Mouse (Mus musculus): ENCODE data around the gene Gm19935.

Gene Gm19935

DNA sequence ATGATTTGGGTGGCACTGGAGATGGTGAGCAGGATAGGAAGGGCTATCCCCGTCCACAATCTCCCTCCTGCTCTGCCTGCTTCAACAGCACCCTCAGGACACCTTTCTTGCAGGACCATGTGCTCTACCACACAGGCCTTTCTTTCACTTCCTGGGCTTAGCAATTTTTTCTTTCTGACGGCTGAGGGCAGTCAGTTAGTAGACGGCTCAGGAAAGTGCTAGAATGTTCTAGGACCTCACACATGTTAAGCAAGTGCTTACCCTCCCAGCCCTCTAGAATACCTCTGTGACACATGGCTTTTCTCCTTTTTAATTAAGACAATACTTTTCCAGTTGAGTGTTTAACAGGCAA is 17.1 kb upstream of the Gm19935 start:
- TF ChIP-seq POU5F1 (IDR thresholded peaks at IDR 0.05; ENCODE audit: borderline replicate concordance, low read length) (no peak), NANOG (IDR thresholded peaks at IDR 0.05; ENCODE audit: borderline replicate concordance, low read length) (no peak), CTCF (conservative IDR thresholded peaks at IDR 0.05; ENCODE audit: low read length) (no peak)
- no peaks in the 10 kb centered on the region for H3K9me3 ChIP-seq (ENCODE audit: low read length)
- H3K27me3 ChIP-seq (ENCODE audit: insufficient read depth, low read length), result no peaks in the 10 kb centered on the region
- H3K4me3 ChIP-seq (replicated peaks; ENCODE audit: low read length), result 0 out of 2 replicates have a peak overlapping the region, but pooled peaks have one; percentile 23
- no peaks in the 10 kb centered on the region for H3K36me3 ChIP-seq (ENCODE audit: insufficient read depth, low read length)
- H3K4me1 ChIP-seq (replicated peaks; ENCODE audit: low read depth, low read length), result peaks cover 56% of the 10 kb centered on the region

DNA sequence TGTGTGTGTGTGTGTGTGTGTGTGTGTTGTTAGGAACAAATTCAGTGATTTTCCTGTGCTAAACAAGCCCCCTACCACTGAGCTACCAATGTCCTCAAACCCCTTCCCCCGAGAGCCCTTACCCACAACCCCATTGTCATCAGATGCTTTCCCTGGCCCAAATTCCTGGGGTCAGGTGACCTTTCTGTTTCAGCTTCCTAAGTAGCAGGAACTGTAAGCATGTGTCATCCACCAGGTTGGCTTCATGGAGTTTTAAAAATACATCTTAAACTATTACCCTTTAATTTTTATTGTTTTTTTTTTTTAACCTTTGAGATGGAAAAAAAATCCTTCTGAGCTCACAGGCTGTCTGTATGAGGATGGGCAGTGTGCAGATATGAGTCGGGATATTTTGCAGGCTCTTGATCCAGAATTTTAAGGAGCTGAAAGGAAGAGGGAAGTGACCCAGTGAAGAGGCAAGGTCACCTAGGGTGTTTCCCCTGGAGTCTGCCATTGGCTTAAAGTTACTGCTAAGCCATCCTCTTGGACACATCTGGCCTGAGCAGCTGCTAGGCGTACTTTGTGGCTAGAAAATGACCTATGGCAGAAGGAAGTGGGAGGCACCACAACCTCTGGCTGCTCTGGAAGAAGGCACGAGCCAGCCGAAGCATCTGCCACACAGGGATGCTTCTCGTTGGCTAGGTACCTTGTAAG is 16.6 kb upstream of the Gm19935 start:
- H3K27me3 ChIP-seq (ENCODE audit: insufficient read depth, low read length), result no peaks in the 10 kb centered on the region
- H3K9me3 ChIP-seq (ENCODE audit: low read length), result no peaks in the 10 kb centered on the region
- no peaks in the 10 kb centered on the region for H3K36me3 ChIP-seq (ENCODE audit: insufficient read depth, low read length)
- TF ChIP-seq POU5F1 (IDR thresholded peaks at IDR 0.05; ENCODE audit: borderline replicate concordance, low read length) (no peak), NANOG (IDR thresholded peaks at IDR 0.05; ENCODE audit: borderline replicate concordance, low read length) (no peak), CTCF (conservative IDR thresholded peaks at IDR 0.05; ENCODE audit: low read length) (no peak)
- peaks cover 57% of the 10 kb centered on the region for H3K4me1 ChIP-seq (replicated peaks; ENCODE audit: low read depth, low read length)
- H3K4me3 ChIP-seq (replicated peaks; ENCODE audit: low read length), result 0 out of 2 replicates have a peak overlapping the region, but pooled peaks have one; percentile 23

DNA sequence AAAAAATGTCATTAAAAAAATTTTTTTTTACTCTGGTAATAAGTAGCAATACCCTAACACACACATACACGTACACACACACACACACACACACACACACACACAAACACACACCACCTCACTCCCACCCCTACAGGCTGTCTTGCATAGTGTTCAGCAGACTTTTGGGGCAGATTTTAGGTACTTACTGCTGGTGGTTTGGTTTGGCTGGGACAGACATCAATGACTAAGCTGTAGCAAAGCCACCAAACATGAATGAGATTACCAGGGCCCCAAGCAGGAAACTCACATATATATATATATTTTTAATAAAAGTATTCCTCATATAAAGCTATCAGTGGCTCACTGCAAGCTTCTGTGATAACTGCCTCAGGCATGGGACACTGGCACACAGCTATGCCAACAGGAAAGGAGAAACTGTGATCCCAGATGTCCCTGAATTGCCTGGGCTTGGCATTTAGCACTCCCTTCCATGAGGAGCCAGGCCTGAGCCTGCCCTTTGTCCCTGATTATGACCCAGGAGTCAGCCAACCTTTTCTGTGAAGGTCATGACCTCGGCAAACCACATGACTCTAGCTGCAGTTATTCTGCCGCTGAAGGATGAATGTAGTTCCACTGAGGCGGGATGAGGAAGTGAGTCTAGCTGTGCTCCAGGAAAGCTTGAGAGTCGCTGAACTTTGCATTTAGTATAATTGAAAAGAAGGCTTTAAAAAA is 15.5 kb upstream of the Gm19935 start:
- H3K4me3 ChIP-seq (replicated peaks; ENCODE audit: low read length), result no peak overlapping the region
- no peaks in the 10 kb centered on the region for H3K9me3 ChIP-seq (ENCODE audit: low read length)
- no peak for TF ChIP-seq CTCF (conservative IDR thresholded peaks at IDR 0.05; ENCODE audit: low read length)
- TF ChIP-seq POU5F1 (IDR thresholded peaks at IDR 0.05; ENCODE audit: borderline replicate concordance, low read length), result no peak
- TF ChIP-seq NANOG (IDR thresholded peaks at IDR 0.05; ENCODE audit: borderline replicate concordance, low read length), result no peak
- peaks cover 58% of the 10 kb centered on the region for H3K4me1 ChIP-seq (replicated peaks; ENCODE audit: low read depth, low read length)
- no peaks in the 10 kb centered on the region for H3K27me3 ChIP-seq (ENCODE audit: insufficient read depth, low read length)
- H3K36me3 ChIP-seq (ENCODE audit: insufficient read depth, low read length), result no peaks in the 10 kb centered on the region

DNA sequence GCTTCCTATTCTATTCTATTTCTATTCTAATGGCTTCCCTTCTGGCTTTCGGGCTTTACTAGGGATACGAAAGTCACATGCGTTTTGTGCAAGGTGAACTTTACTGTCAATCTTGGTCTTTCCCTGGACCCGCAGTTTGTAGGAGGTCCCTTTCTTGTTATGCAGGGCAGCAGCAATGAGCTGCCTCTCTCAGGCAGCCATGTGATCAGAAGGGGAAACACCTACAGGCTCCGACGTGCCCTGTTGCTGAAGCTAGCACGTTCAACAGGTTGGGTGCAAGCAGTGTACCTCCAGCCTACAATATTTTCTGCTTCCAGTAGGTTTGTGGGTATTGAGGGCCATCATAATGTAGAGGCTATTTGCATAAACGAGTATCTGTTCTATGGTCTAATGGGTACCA is 13.8 kb upstream of the Gm19935 start:
- H3K9me3 ChIP-seq (ENCODE audit: low read length), result no peaks in the 10 kb centered on the region
- no peak overlapping the region for H3K4me3 ChIP-seq (replicated peaks; ENCODE audit: low read length)
- no peaks in the 10 kb centered on the region for H3K36me3 ChIP-seq (ENCODE audit: insufficient read depth, low read length)
- H3K4me1 ChIP-seq (replicated peaks; ENCODE audit: low read depth, low read length), result peaks cover 69% of the 10 kb centered on the region
- TF ChIP-seq NANOG (IDR thresholded peaks at IDR 0.05; ENCODE audit: borderline replicate concordance, low read length) (no peak), POU5F1 (IDR thresholded peaks at IDR 0.05; ENCODE audit: borderline replicate concordance, low read length) (no peak), CTCF (conservative IDR thresholded peaks at IDR 0.05; ENCODE audit: low read length) (no peak)
- no peaks in the 10 kb centered on the region for H3K27me3 ChIP-seq (ENCODE audit: insufficient read depth, low read length)

DNA sequence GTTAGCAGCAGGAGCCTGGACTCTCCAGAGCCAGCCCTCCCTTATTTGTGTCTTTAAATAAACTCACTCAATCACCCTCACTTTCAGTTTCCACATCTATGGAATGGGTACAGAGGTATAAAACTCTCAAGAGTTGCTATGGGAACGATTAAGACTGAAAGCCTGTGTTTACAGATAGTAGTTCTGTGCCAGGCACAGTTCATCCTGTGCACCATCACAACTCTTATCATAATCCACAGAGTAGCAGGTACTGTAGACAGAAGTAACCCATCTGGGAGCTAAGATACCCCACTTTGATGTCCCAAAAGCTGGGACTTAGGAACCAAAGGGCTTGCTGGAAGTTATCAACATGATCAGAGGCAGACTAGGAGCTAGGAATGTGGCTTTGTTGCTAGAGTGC is 12.6 kb upstream of the Gm19935 start:
- no peaks in the 10 kb centered on the region for H3K27me3 ChIP-seq (ENCODE audit: insufficient read depth, low read length)
- no peaks in the 10 kb centered on the region for H3K9me3 ChIP-seq (ENCODE audit: low read length)
- peaks cover 71% of the 10 kb centered on the region for H3K4me1 ChIP-seq (replicated peaks; ENCODE audit: low read depth, low read length)
- TF ChIP-seq NANOG (IDR thresholded peaks at IDR 0.05; ENCODE audit: borderline replicate concordance, low read length) (no peak), POU5F1 (IDR thresholded peaks at IDR 0.05; ENCODE audit: borderline replicate concordance, low read length) (no peak), CTCF (conservative IDR thresholded peaks at IDR 0.05; ENCODE audit: low read length) (no peak)
- peak overlapping the region; percentile 88 for H3K4me3 ChIP-seq (replicated peaks; ENCODE audit: low read length)
- no peaks in the 10 kb centered on the region for H3K36me3 ChIP-seq (ENCODE audit: insufficient read depth, low read length)

DNA sequence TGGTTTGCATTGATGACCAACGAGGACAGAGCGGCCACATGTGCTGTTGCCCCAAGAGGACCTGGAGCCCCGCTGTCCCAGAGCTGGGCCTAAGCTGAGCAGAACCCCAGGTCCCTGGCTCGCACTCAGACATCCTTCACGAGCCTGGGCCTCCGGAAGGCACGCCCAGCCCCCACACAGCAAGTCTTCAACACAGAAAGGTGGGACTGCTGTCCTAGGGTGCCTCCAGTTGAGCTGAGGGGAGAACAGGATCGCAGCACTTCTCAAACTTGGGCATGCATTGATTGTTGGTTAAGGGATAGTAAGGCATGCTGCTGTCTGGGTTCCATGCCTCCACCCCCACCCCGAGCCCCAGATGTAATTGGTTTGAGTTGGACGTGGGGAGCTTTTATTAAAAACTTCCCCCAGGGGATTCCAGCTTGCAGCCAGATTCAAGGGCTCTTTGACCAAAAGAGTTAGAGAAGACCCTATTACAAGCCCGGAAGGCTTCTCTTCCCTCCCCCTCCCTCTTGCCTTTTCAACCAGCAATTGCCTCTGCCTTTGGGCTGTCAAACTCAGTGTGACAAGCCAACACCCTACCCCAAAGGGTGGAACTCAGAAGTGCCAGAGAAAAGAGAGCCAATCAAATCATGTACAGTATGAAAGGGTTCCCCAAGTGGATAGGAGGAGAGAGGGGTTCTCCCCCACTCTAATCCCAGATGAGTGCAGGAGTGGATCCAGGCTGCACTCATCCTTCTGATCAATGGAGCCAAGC is 12.0 kb upstream of the Gm19935 start:
- Histone ChIP-seq H3K9me3 (ENCODE audit: low read length) (no peaks in the 10 kb centered on the region), H3K36me3 (ENCODE audit: insufficient read depth, low read length) (no peaks in the 10 kb centered on the region), H3K27me3 (ENCODE audit: insufficient read depth, low read length) (no peaks in the 10 kb centered on the region), H3K4me1 (replicated peaks; ENCODE audit: low read depth, low read length) (peaks cover 73% of the 10 kb centered on the region), H3K4me3 (replicated peaks; ENCODE audit: low read length) (peak overlapping the region; percentile 88)
- TF ChIP-seq NANOG (IDR thresholded peaks at IDR 0.05; ENCODE audit: borderline replicate concordance, low read length) (no peak), CTCF (conservative IDR thresholded peaks at IDR 0.05; ENCODE audit: low read length) (no peak), POU5F1 (IDR thresholded peaks at IDR 0.05; ENCODE audit: borderline replicate concordance, low read length) (no peak)

DNA sequence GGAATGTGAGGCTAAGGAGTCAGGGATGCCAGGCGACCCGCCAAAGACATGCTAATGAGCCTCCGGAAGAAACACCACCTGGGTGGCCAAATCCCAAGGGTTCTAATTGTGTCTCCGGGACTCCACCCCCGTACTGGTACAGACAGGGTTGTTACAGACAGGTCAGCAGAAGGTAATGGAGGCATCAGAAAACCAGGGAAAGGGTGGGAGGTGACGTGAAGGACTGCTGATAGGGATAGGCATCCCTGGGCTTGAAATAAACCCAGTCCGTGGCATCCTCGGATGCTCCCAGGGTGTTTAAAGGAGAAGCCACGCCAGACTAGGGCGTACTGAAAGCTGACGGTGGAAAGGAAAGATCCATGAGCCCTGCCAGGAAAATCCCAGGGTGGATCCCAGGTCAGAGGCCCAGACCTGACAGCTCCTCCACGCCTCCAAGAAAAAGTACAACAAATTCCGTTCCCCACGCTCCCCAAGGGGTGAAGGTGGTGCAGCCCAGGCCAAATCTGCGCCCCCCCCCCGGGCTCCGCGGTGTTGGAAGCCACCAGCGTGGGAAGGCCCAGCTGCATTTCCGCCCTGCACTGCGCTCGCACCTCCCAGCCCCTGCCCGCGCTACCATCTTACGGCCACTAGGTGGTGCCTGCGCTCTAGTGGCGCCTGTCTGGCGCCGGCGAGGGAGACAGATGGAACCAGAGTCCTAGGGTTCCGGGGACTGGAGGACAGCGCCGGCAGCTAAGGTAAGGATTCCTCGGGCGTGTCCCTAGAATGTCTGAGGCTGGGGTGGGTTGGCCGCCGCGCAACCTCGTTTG is 11.2 kb upstream of the Gm19935 start, which contains the start of gene Chd9:
Gene Chd9, plus strand, starts transcription at position 172 of the 806 bp plus-strand sequence.
- Histone ChIP-seq H3K36me3 (ENCODE audit: insufficient read depth, low read length) (no peaks in the 10 kb centered on the region), H3K9me3 (ENCODE audit: low read length) (peaks cover 8% of the 10 kb centered on the region; the same call in 1 of the 2 replicates), H3K27me3 (ENCODE audit: insufficient read depth, low read length) (no peaks in the 10 kb centered on the region), H3K4me3 (replicated peaks; ENCODE audit: low read length) (peak within 1 kb of the TSS; percentile 88), H3K4me1 (replicated peaks; ENCODE audit: low read depth, low read length) (peaks cover 74% of the 10 kb centered on the region)
- peak; percentile 13; the same call in 1 of the 2 replicates for TF ChIP-seq NANOG (IDR thresholded peaks at IDR 0.05; ENCODE audit: borderline replicate concordance, low read length)
- TF ChIP-seq POU5F1 (IDR thresholded peaks at IDR 0.05; ENCODE audit: borderline replicate concordance, low read length), result no peak
- peak; percentile 70 for TF ChIP-seq CTCF (conservative IDR thresholded peaks at IDR 0.05; ENCODE audit: low read length)
